Mouse (Mus musculus) thymus, adult 2 months (tissue): ENCODE results near the gene Taar7d. TPM values are rescaled to one million over a fixed set of nuclear protein-coding genes. Genes with fewer than 3 reads are reported as not detected.

Experiments
- DNase-seq: peaks from one replicate; pipeline ENCODE4 v3.0.0; 2021
- H3K27ac ChIP-seq: fragments of 200-500 bp; 2 replicates; pipeline ENCODE4 v1.5.1; 2012; ENCODE audit warnings: low read length, control low read depth; ENCODE audit not compliant: control insufficient read depth, insufficient read depth
- H3K27me3 ChIP-seq: fragments of 200-500 bp; 2 replicates; pipeline ENCODE4 v1.6.1; 2012; ENCODE audit warnings: mild to moderate bottlenecking, low read length, moderate library complexity, mixed read lengths; ENCODE audit not compliant: control insufficient read depth, insufficient read depth
- H3K36me3 ChIP-seq: fragments of 200-500 bp; 2 replicates; pipeline ENCODE4 v1.6.1; 2012; ENCODE audit warnings: mild to moderate bottlenecking, low read length, moderate library complexity; ENCODE audit not compliant: control insufficient read depth, insufficient read depth
- H3K4me1 ChIP-seq: fragments of 200-500 bp; replicated peaks from 2 replicates; pipeline ENCODE4 v1.6.1; 2012; ENCODE audit warnings: low read length; ENCODE audit not compliant: control insufficient read depth, insufficient read depth
- H3K4me3 ChIP-seq: fragments of 200-500 bp; 2 replicates; pipeline ENCODE4 v1.5.1; 2012; ENCODE audit warnings: mild to moderate bottlenecking, low read length, control low read depth, moderate library complexity; ENCODE audit not compliant: control insufficient read depth, insufficient read depth
- CTCF ChIP-seq: fragments of 200-500 bp; IDR thresholded peaks from 2 replicates; pipeline ENCODE4 v1.5.1; 2012; ENCODE audit warnings: mild to moderate bottlenecking, control low read depth, low read length, moderate library complexity, borderline replicate concordance; ENCODE audit not compliant: control insufficient read depth, poor library complexity, insufficient read depth; ENCODE audit errors: extremely low read depth
- POLR2A ChIP-seq: fragments of 200-500 bp; IDR thresholded peaks from 2 replicates; pipeline ENCODE4 v1.6.1; 2012; ENCODE audit warnings: mild to moderate bottlenecking, low read length, control low read depth, moderate library complexity; ENCODE audit not compliant: control insufficient read depth, poor library complexity, insufficient read depth; ENCODE audit errors: extremely low read depth
- WGBS: fragments of 180-500 bp; shearing (Covaris S2); methylation state at CpG from one replicate; pipeline ENCODE4 v1.1.7; 2018; 5-methylcytosine and 5-hydroxymethylcytosine counted together
- polyA plus RNA-seq: library from polyadenylated mRNA; depleted of rRNA; stranded (reverse); fragments of >200 nt; gene quantifications from 2 replicates; pipeline ENCODE4 v1.2.3, GENCODE M21; 2012; rRNA removed

Taar7d gene
- polyA plus RNA-seq, result not detected in 2 replicates

GRCm38 (mm10) chr10:24026922-24027321, at the start of gene Taar7d:
Taar7d (plus strand) TSS chr10:24027222.
- H3K4me1 ChIP-seq, result no peaks in the 10 kb centered on the region
- H3K27ac ChIP-seq, result no peak within 1 kb of the TSS
- no peak for DNase-seq
- TF ChIP-seq CTCF, result no peak
- no peak for TF ChIP-seq POLR2A
- no peaks in the 10 kb centered on the region for H3K36me3 ChIP-seq
- H3K4me3 ChIP-seq, result no peak within 1 kb of the TSS
- no peaks in the 10 kb centered on the region for H3K27me3 ChIP-seq

- TF ChIP-seq POLR2A (no peak), CTCF (no peak)
- DNase-seq, result no peak
- no peaks in the 10 kb centered on the region for H3K27me3 ChIP-seq
- 90% methylated on average over 4 of the region's 4 CpGs for WGBS
- H3K36me3 ChIP-seq, result no peaks in the 10 kb centered on the region
- no peaks in the 10 kb centered on the region for H3K4me1 ChIP-seq
- H3K4me3 ChIP-seq, result no peak overlapping the region
- H3K27ac ChIP-seq, result no peak overlapping the region
Observed at GRCm38 (mm10) chr10:23977958-23978357, 49.1 kb upstream of the Taar7d start.

DNA sequence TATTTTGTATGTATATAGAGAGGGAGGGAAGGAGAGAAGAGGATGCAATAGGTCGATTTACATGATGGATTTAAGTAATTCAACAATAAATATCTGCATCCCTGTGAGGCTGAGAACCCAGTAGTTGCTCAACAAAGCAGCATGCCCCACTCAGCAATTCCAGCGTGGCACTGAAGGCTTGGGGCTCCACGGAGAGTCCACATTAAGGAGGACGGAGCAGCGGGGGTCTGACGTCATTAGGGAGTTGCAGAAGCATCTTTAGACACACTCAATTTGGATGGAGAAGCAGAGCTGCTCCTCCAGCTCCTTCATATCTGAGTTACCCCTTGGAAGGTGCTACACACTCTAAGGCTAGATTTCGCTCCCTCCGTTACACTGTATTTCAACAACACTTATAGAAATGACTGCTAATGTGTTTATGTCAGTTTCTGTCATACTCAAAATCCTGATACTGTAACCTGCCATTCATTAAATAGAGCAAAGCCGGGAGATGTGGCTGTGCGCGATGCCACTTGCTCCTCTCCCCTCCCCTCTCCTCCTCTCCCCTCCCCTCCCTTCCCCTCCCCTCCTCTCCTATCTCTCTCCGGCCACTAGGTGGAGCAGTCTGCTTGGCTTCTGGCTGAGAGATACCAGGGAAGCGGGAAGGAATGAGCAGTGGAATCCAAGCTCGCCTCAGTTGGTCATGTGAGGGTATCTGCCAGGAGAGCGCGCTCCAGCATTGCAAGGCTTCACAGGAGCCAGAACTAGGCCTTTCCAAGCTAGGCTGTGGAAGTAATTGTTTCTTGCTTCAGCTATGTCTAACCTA, 47.9 kb upstream of the Taar7d start:
- peak; percentile 58 for DNase-seq
- 49% methylated on average over 16 of the region's 16 CpGs for WGBS
- H3K4me3 ChIP-seq, result no peak overlapping the region
- no peaks in the 10 kb centered on the region for H3K36me3 ChIP-seq
- H3K27ac ChIP-seq, result no peak overlapping the region
- H3K27me3 ChIP-seq, result no peaks in the 10 kb centered on the region
- H3K4me1 ChIP-seq, result no peaks in the 10 kb centered on the region
- no peak for TF ChIP-seq POLR2A
- peak; percentile 58; the same call in 1 of the 2 replicates for TF ChIP-seq CTCF

GRCm38 (mm10) chr10:23985546-23985945, 41.5 kb upstream of the Taar7d start, which contains the start of gene Taar6:
Taar6 (minus strand) TSS chr10:23985646.
- Histone ChIP-seq H3K4me1 (no peaks in the 10 kb centered on the region), H3K36me3 (no peaks in the 10 kb centered on the region), H3K4me3 (no peak within 1 kb of the TSS), H3K27ac (no peak within 1 kb of the TSS), H3K27me3 (no peaks in the 10 kb centered on the region)
- DNase-seq, result no peak
- TF ChIP-seq CTCF, result no peak
- no peak for TF ChIP-seq POLR2A
- 94% methylated on average over 8 of the region's 8 CpGs for WGBS

GRCm38 (mm10) chr10:23986419-23986818, 40.6 kb upstream of the Taar7d start:
- Histone ChIP-seq H3K27me3 (no peaks in the 10 kb centered on the region), H3K4me3 (no peak overlapping the region), H3K36me3 (no peaks in the 10 kb centered on the region), H3K27ac (no peak overlapping the region), H3K4me1 (no peaks in the 10 kb centered on the region)
- peak; percentile 22 for DNase-seq
- TF ChIP-seq CTCF, result no peak
- TF ChIP-seq POLR2A, result no peak
- WGBS, result 23% methylated on average over 5 of the region's 5 CpGs

DNA sequence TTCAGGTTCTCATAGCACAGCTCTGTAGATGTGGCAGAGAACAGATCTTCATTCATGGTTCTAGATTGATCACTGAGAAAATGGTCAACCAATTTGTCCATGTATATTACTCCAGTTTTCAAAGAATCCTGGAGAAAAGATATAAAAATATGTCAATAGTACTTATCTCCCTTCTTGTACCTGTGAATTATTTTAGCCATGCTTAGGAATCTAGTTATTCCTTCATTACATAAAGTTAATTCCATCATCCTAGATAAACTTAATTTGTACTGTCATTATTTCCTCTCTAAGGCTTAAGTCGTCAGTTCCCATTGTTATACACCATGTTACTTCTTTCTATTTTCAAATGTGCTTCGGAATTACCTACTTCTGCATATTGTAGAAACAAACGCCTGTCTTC, 33.6 kb upstream of the Taar7d start, which contains the start of gene Taar7a:
Taar7a (minus strand) TSS at position 101 of the 400 bp plus-strand sequence.
- no peak within 1 kb of the TSS for H3K4me3 ChIP-seq
- H3K36me3 ChIP-seq, result no peaks in the 10 kb centered on the region
- no peaks in the 10 kb centered on the region for H3K27me3 ChIP-seq
- DNase-seq, result no peak
- H3K27ac ChIP-seq, result no peak within 1 kb of the TSS
- WGBS, result 93% methylated on average over 3 of the region's 3 CpGs
- H3K4me1 ChIP-seq, result no peaks in the 10 kb centered on the region
- TF ChIP-seq POLR2A, result no peak

DNA sequence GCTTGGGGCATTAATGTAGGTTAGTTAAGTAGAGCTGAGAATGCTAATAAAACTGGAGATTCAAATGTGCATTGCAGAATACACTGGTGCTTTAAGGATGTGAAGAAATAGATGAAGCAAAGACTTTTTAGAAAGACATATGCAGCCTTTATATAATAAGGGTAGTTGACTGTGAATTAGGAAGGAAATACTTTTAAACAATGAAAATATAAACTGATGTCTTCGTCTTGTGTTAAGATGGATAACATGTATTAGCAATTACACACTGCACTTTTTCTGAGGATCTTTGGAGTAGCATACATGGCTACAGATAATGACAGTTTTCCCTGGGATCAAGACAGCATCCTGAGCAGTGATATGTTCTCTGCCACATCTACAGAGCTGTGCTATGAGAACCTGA, 27.4 kb upstream of the Taar7d start, which contains the start of gene Taar7b:
Taar7b (plus strand) TSS at position 301 of the 400 bp plus-strand sequence.
- Histone ChIP-seq H3K4me3 (no peak within 1 kb of the TSS), H3K36me3 (no peaks in the 10 kb centered on the region), H3K4me1 (no peaks in the 10 kb centered on the region), H3K27me3 (no peaks in the 10 kb centered on the region), H3K27ac (no peak within 1 kb of the TSS)
- TF ChIP-seq POLR2A (no peak), CTCF (no peak)
- no peak for DNase-seq
- WGBS, result 98% methylated on average over 1 of the region's 1 CpGs

GRCm38 (mm10) chr10:24006442-24006841, 20.6 kb upstream of the Taar7d start:
- H3K4me3 ChIP-seq, result no peak overlapping the region
- no peak for DNase-seq
- no peak overlapping the region for H3K27ac ChIP-seq
- no peak for TF ChIP-seq CTCF
- no peak for TF ChIP-seq POLR2A
- WGBS, result 85% methylated on average over 1 of the region's 1 CpGs
- no peaks in the 10 kb centered on the region for H3K36me3 ChIP-seq
- no peaks in the 10 kb centered on the region for H3K4me1 ChIP-seq
- no peaks in the 10 kb centered on the region for H3K27me3 ChIP-seq
